Mouse (Mus musculus) hindbrain, postnatal 0 days (tissue): Measurements from ENCODE around the gene Pycr1. TPM values are rescaled to one million over a fixed set of nuclear protein-coding genes. Genes with fewer than 3 reads are reported as not detected.

Experiments
- ATAC-seq: fragments of 200-750 bp; cut with Nextera tagmentation; 2 replicates; pipeline ENCODE4 v1.8.0; 2017; ENCODE audit warnings: mild to moderate bottlenecking, moderate TSS enrichment, moderate library complexity
- DNase-seq: peaks from one replicate; pipeline ENCODE4 v3.0.0-alpha.2; 2015; ENCODE audit warnings: low spot score
- H3K27ac ChIP-seq: fragments of 300-500 bp; sonication (generic); 2 replicates; pipeline ENCODE4 v1.5.1; 2014; ENCODE audit warnings: mild to moderate bottlenecking
- H3K27me3 ChIP-seq: fragments of 300-500 bp; sonication (generic); 2 replicates; pipeline ENCODE4 v1.6.1; 2014; ENCODE audit warnings: low read length, mixed read lengths; ENCODE audit not compliant: insufficient read depth
- H3K36me3 ChIP-seq: fragments of 300-500 bp; sonication (generic); 2 replicates; pipeline ENCODE4 v1.6.1; 2014; ENCODE audit warnings: low read length, mixed read lengths; ENCODE audit not compliant: insufficient read depth
- H3K4me1 ChIP-seq: fragments of 300-500 bp; sonication (generic); 2 replicates; pipeline ENCODE4 v1.6.1; 2014; ENCODE audit warnings: antibody characterized with exemption, low read length, mixed read lengths; ENCODE audit not compliant: insufficient read depth
- H3K4me2 ChIP-seq: fragments of 300-500 bp; sonication (generic); 2 replicates; pipeline ENCODE4 v1.6.1; 2014; ENCODE audit warnings: low read depth, mild to moderate bottlenecking, low read length, moderate library complexity, mixed read lengths
- H3K4me3 ChIP-seq: fragments of 300-500 bp; sonication (generic); 2 replicates; pipeline ENCODE4 v1.5.1; 2014; ENCODE audit warnings: low read length
- H3K9ac ChIP-seq: fragments of 300-500 bp; sonication (generic); replicated peaks from 2 replicates; pipeline ENCODE4 v1.6.1; 2014; ENCODE audit warnings: mild to moderate bottlenecking, low read length, moderate library complexity, mixed read lengths
- H3K9me3 ChIP-seq: fragments of 300-500 bp; sonication (generic); 2 replicates; pipeline ENCODE4 v1.6.1; 2016; ENCODE audit warnings: low read length, mixed read lengths
- CTCF ChIP-seq: IDR thresholded peaks from 2 replicates; pipeline ENCODE4 v1.5.1; 2016; ENCODE audit warnings: antibody characterized with exemption, control low read depth, low read depth
- WGBS: fragments of 180-500 bp; shearing (Covaris S2); extraction: QIAGEN DNeasy Blood & Tissue Kit; methylation state at CpG from one replicate; pipeline ENCODE4 v1.1.7; 2014; 5-methylcytosine and 5-hydroxymethylcytosine counted together
- polyA plus RNA-seq: library from polyadenylated mRNA; unstranded; fragments of >200 nt; fragmentation: Nextera tagmentation; extraction: Ambion mirVana; gene quantifications from 2 replicates; pipeline ENCODE4 v1.2.1, GENCODE M21; 2015
- total RNA-seq: library from RNA; depleted of rRNA; stranded (reverse); fragments of >200 nt; gene quantifications from 2 replicates; pipeline ENCODE4 v1.2.3, GENCODE M21; 2014

The Pycr1 gene
- total and polyA plus RNA-seq, 2 experiments from 2014 or later = 9.3 to 13.8 TPM

- Histone ChIP-seq H3K9me3 (no peaks in the 10 kb centered on the region), H3K4me2 (no peak overlapping the region), H3K36me3 (peaks cover 33% of the 10 kb centered on the region), H3K27ac (no peak overlapping the region), H3K27me3 (no peaks in the 10 kb centered on the region), H3K4me1 (0 out of 2 replicates have a peak, but pooled peaks cover 6% of the 10 kb centered on the region), H3K9ac (no peak overlapping the region), H3K4me3 (no peak overlapping the region)
- DNase-seq = no peak
- no peak for TF ChIP-seq CTCF
- 74% methylated on average over 4 of the region's 4 CpGs for WGBS
- ATAC-seq = no peak
Measured at GRCm38 (mm10) chr11:120606764-120607163, 36.8 kb downstream of the Pycr1 start.

GRCm38 (mm10) chr11:120605667-120606066 lies 37.9 kb downstream of the Pycr1 start:
- TF ChIP-seq CTCF = no peak
- Histone ChIP-seq H3K27me3 (no peaks in the 10 kb centered on the region), H3K27ac (no peak overlapping the region), H3K36me3 (peaks cover 29% of the 10 kb centered on the region), H3K9ac (no peak overlapping the region), H3K9me3 (no peaks in the 10 kb centered on the region), H3K4me2 (no peak overlapping the region), H3K4me1 (0 out of 2 replicates have a peak, but pooled peaks cover 6% of the 10 kb centered on the region), H3K4me3 (no peak overlapping the region)
- 85% methylated on average over 7 of the region's 7 CpGs for WGBS
- ATAC-seq (no peak), DNase-seq (no peak)

- H3K9ac ChIP-seq = no peak overlapping the region
- H3K36me3 ChIP-seq = peaks cover 31% of the 10 kb centered on the region
- H3K4me3 ChIP-seq = no peak overlapping the region
- WGBS = 89% methylated on average over 2 of the region's 2 CpGs
- no peak for DNase-seq
- H3K27me3 ChIP-seq = no peaks in the 10 kb centered on the region
- TF ChIP-seq CTCF = no peak
- H3K4me2 ChIP-seq = no peak overlapping the region
- peaks cover 8% of the 10 kb centered on the region; the same call in 1 of the 2 replicates for H3K4me1 ChIP-seq
- no peak overlapping the region for H3K27ac ChIP-seq
- no peak for ATAC-seq
- H3K9me3 ChIP-seq = no peaks in the 10 kb centered on the region
Measured at GRCm38 (mm10) chr11:120603545-120603944, 40.0 kb downstream of the Pycr1 start.

GRCm38 (mm10) chr11:120600716-120601115 lies 42.9 kb downstream of the Pycr1 start:
- Histone ChIP-seq H3K4me3 (no peak overlapping the region), H3K4me1 (peaks cover 12% of the 10 kb centered on the region), H3K27ac (no peak overlapping the region), H3K36me3 (peaks cover 38% of the 10 kb centered on the region), H3K27me3 (no peaks in the 10 kb centered on the region), H3K9ac (no peak overlapping the region), H3K9me3 (no peaks in the 10 kb centered on the region), H3K4me2 (no peak overlapping the region)
- 97% methylated on average over 3 of the region's 3 CpGs for WGBS
- DNase-seq (no peak), ATAC-seq (no peak)
- no peak for TF ChIP-seq CTCF

DNA sequence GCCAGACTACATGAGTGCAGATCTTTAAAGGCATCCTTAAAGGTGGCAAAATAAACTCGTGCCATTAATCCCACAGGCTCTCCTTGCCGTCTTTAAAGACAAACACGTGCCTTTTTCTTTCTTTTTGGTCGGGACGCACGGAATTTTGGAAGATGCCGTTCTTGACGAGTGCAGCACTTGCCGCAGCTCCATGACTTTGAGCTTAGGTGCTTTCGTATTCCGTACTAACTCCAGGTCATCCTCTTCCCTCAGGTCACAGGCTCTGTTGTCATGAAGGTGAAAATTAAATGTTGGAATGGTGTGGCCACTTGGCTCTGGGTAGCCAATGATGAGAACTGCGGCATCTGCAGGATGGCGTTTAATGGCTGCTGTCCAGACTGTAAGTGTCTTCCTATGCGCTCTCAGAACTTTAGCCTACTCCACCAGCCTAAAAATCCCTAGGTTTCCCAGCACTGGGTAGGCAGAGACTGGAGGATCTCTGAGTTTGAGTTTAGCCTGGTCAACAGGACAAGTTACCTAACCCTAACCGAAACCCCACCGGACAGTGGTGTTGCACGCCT lies 44.5 kb downstream of the Pycr1 start:
- no peak for DNase-seq
- 46% methylated on average over 17 of the region's 17 CpGs for WGBS
- TF ChIP-seq CTCF = no peak
- Histone ChIP-seq H3K36me3 (peaks cover 41% of the 10 kb centered on the region), H3K27ac (peak overlapping the region; percentile 94), H3K4me3 (peak overlapping the region; percentile 97), H3K4me2 (peak overlapping the region; percentile 90), H3K4me1 (peaks cover 12% of the 10 kb centered on the region), H3K9me3 (no peaks in the 10 kb centered on the region), H3K9ac (peak overlapping the region; percentile 94), H3K27me3 (no peaks in the 10 kb centered on the region)
- no peak for ATAC-seq

- peaks cover 12% of the 10 kb centered on the region for H3K4me1 ChIP-seq
- H3K4me2 ChIP-seq = peak within 1 kb of the TSS; percentile 90
- under 1% methylated on average over 82 of the region's 88 CpGs for WGBS
- no peaks in the 10 kb centered on the region for H3K27me3 ChIP-seq
- H3K9ac ChIP-seq = peak within 1 kb of the TSS; percentile 94
- H3K27ac ChIP-seq = peak within 1 kb of the TSS; percentile 94
- ATAC-seq (peak; percentile 99), DNase-seq (peak; percentile 98)
- no peak for TF ChIP-seq CTCF
- peaks cover 42% of the 10 kb centered on the region for H3K36me3 ChIP-seq
- H3K4me3 ChIP-seq = peak within 1 kb of the TSS; percentile 97
- H3K9me3 ChIP-seq = no peaks in the 10 kb centered on the region
Measured at GRCm38 (mm10) chr11:120598283-120598989, 45.1 kb downstream of the Pycr1 start, which contains the start of the genes Alyref and Anapc11. Gene Alyref, minus strand, starts transcription at chr11:120598365. Gene Anapc11, plus strand, starts transcription at chr11:120598421.
